Mouse (Mus musculus): ENCODE results near the gene Bcl2l10. TPM values are rescaled to one million over a fixed set of nuclear protein-coding genes. Genes with fewer than 3 reads are reported as not detected.

Bcl2l10 gene
- polyA plus RNA-seq (2012; ENCODE audit: low replicate concordance): not detected in 2 replicates

GRCm38 (mm10) chr9:75347458-75347857 is at the start of gene Bcl2l10:
Gene Bcl2l10, plus strand, starts transcription at chr9:75347758.

GRCm38 (mm10) chr9:75306126-75306898 is 41.2 kb upstream of the Bcl2l10 start, which contains the start of gene Gnb5:
Gene Gnb5, plus strand, starts transcription at chr9:75306288.

Other genes with a start within 250 kb of the Bcl2l10 start
- 0.12 TPM in 1 of 2 replicates, not detected in the other for gene Myo5c, start 115.7 kb upstream of the Bcl2l10 start, polyA plus RNA-seq (2012; ENCODE audit: low replicate concordance)
- gene Gnb5, start 41.5 kb upstream of the Bcl2l10 start, polyA plus RNA-seq (2012; ENCODE audit: low replicate concordance): 0.30 and 0.45 TPM in 2 replicates
- 8.3 and 12.1 TPM in 2 replicates for gene Mapk6, start 62.2 kb downstream of the Bcl2l10 start, polyA plus RNA-seq (2012; ENCODE audit: low replicate concordance)
- 5.7 and 7.9 TPM in 2 replicates for gene Leo1, start 93.8 kb downstream of the Bcl2l10 start, polyA plus RNA-seq (2012; ENCODE audit: low replicate concordance)
- 18.5 and 30.1 TPM in 2 replicates for gene Tmod3, start 211.9 kb downstream of the Bcl2l10 start, polyA plus RNA-seq (2012; ENCODE audit: low replicate concordance)